Mouse (Mus musculus) megakaryocyte, embryonic 14.5 days (primary cell): ENCODE measurements at regions not wholly inside any gene's neighbourhood (a gene's known extent, or its start where the extent isn't known, plus 50 kb on each side); places are given as distances from the start of the nearest gene placed in this dataset.

ENCODE experiments used
- FLI1 ChIP-seq: IDR thresholded peaks from 2 replicates; pipeline ENCODE4 v1.6.1; 2012; ENCODE audit warnings: low read length, inconsistent platforms, mixed read lengths
- GATA1 ChIP-seq: IDR thresholded peaks from 3 replicates; pipeline ENCODE4 v1.6.1; 2012; ENCODE audit warnings: mixed read lengths, low read length, inconsistent platforms, borderline replicate concordance

DNA sequence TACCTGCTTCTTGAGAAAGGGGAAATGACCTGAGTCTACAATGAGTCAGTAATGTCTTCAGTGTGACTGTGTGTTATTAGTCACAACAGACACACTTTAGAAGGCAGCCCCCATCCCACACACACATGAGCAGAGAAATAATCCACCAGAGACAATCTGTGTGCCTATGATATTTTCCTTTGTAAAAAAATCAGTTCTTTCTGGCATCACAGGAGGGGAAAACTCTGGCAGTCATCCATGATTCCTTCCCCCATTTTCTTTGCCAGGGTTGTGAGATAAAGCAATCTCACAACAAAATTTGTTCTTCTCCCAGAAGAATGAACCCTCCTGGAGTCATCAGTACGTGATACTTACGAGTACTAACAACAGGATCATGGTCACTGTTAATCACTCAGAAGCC lies 236.2 kb downstream of the 1500009L16Rik start:
- TF ChIP-seq FLI1 (no peak), GATA1 (no peak)
